Mouse (Mus musculus): ENCODE measurements around the gene Nags.

GRCm38 (mm10) chr11:102117386-102117785 is 27.9 kb upstream of the Nags start:
- TF ChIP-seq CTCF (IDR thresholded peaks at IDR 0.05; ENCODE audit: low read depth) (no peak), EP300 (optimal IDR thresholded peaks at IDR 0.05) (no peak)

Measured in stomach, postnatal 0 days (tissue).